Mouse (Mus musculus) CD8-positive naive resting alpha-beta T cell, adult 2 months (primary cell): ENCODE measurements around the gene Mok.

Experiments
- DNase-seq, 2 experiments: peaks; one replicate each; pipeline ENCODE4 v3.0.0; 2022; ENCODE audit warnings: low read depth in 2 of 2, low spot score in 2 of 2

Gene Mok

DNA sequence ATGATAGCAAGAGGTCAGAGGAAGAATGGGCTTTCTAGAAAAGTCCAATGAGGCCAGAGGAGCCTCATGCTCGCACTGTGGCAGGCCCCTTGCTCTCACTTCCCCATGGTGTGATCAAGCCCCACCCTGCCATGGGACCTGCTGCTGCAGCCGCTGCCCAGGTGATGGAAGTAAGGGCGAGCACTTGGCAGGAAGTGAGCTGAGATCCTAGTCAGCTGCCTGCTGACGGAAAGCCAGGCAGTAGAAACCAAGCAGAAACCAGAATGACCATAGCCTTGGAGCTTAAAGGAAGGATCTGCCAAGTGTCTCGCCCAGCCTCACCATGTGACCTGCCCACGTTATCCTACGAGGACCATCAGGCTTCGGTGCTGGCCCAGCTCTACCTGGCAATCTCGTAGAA lies 27.6 kb downstream of the Mok start:
- DNase-seq, result no peak

DNA sequence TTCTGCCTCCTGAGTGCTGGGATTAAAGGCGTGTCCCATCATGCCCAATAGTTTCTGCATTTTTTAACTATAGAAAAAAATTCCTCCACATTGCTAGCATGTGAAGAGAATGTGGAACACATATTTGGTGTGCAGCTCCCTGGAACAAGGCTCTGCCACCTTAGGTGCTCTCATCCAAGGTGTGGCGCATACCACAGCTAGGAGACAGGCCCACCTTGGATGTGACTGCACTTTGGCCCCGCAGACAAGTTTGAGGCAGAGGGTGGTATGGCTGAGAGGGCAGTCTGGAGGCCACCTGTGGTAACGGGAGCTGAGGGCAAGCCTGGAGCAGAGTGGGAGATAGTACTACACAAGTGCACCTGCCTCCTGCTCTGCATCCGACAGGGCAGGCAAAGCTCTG lies 31.9 kb downstream of the Mok start:
- DNase-seq, result no peak

DNA sequence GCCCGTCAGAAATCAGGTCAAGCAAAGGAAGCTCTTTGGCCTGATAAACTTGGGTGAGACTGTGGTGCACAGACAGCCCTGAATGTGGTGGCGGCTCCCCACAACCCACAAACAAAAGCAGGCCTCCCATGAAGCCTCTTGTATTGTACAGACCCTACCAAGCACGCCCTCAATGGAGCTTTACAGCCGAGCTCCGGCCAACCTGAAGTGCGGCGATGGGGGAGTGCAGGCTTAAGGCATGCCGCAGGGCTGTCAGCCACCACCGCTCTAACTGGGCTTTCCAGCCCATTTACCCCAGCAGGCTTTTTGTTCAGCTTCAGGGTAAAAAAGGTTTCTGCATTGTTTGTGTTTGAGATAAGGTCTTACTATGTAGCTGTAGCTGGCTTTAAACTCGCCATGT lies 32.3 kb downstream of the Mok start:
- no peak for DNase-seq

DNA sequence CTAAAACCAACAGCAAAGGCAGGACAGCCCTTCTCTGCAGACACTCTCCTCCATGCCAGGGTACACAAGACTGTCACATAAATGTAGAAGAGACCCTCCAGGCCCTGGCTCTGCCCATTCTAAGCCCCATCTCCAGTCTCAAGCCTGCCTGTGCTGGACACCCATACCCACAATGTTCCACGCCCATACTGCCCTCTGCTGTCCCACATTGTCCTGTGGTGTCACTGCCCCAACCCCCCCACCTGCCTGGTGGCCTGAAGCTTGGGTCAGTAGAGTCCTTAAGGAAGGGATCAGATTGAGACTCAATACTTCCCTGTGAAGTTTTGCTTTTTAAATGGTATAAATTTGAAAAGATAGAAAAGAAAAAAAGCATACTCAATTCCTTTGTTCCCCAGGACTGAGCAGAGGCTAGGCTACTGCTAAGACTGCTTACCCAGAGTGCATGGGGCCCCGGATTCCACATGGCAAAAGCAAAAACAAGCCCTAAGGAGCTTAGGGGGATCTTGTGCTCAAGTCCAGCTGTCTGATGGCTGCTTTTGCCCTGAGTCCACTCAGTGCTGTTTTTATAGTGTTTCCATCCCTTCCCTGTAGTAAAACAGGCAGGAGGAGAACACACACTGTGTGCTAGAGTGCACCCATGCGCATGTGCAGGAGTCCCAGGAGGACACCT lies 34.3 kb downstream of the Mok start:
- DNase-seq, result no peak

DNA sequence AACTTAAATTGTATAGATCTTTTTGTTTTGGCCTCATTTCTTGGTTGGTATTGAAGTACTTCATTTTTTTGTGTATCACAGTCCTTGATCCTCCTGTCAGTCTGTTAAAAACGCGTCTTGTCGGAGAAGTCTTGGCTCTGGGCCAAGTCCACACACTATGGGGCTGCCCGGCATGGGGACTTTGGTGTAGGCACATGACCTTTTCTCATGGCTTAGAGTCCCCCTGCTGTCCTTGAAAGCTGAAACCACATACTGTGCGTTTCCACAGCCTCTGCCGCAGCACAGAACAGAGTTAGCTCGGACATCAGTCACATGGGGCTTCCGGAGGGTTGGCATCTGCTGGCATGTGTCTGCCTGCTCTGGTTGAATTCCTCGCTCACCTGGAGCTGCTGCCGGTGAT lies 36.5 kb downstream of the Mok start:
- DNase-seq, result no peak

DNA sequence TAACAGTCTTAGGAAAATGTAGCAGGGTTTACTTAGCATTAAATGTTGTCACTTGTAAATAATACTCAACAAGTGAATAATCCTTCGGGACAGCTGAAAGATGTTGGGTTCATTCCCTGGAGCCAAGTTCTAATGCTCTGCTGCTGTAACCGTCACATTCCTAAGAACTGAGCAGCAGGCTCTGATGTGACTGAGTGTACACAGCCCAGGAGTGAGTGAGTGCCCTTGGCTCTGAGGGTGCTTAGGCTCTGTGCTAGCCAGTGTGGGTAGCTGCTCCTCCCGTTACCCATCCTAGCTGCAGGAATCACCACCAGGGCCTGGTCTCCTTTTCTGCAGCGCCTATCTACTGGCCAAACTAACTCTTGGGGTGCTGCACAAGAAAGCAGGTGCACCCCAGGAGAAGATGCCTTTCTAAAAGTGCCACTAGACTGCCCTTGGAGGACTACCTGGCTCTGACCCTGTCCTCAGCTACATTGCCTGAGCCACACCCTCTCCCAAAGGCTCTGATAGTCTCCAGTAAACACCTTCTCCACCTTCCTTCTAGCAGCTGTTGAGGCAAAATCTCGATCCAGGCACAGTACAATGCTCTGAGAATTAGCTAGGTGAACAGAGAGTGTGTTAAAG lies 38.0 kb downstream of the Mok start:
- DNase-seq, result no peak

DNA sequence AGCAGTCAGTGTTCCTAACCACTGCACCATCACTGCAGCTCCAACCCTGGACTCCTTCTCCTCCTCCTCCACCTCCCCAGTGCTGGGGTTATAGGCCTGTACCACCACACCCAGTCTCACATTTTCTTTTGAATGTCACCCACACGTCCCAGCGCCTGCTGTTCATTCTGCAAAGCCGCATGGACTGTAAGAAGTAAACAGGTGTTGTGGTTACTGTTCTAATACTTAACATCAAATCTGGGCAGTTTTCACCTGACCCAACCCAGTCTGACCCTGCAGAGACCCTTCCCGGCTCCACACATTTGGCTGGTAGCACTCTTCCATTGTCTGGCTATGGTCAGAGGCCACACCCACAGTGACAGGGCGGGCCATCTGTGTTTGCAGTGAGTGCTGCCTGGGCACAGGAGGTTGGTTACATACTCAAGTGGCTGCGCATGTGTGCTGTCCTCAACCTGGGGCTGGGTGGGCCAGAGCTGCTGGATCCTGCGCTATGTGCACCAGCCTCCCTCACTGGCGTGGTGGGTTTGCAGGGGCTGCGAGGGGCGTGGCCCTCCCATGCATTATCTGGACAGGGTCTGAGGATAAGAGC lies 38.8 kb downstream of the Mok start:
- DNase-seq, result no peak

DNA sequence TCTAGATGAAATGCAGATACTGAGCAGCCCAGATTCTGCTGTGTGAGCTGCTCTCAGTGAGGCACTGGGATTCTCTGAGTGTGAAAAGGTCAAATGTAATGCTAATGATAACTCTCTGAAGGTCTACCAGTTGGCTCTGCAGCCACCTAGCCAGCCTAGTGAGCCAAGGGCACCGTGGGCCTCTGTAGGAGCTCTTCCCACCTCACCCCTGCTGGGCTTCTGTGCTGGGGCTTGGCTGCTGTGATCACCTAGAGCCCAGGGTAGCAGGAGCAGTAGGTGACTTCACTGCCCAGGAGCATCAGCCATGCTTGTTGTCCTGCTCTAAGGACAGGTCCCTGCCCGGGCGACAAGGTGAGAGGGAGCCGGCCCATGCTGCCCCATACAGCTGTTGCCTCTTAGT lies 41.5 kb downstream of the Mok start:
- no peak for DNase-seq

DNA sequence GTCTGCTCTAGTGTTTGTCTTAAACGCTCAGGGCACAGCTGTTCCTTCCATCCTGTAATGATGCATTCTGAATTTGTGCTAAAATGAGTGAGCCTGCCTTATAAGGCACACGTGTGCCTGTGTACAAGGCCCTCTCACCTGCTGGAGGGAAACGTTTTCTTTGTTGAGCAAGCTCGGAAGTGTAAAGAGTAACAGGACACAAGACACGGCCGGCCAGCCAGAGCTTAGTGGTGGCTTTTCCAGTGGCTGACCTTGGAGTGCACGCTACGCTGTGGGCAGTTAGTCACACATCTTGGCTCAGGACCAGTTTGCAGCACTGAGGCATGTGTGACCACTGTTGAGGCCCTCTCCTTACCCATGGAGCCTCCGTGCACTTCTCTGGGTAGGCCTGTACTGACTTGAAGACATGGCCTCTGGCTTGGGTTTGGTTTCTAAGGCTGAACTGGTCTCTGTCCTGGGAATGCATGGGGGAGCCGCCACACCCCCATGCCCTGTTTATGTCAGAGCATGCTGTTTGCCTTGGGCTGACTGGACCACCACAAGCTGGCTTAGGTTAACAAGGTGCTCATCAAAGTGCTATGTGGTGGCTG lies 42.8 kb downstream of the Mok start:
- no peak for DNase-seq

DNA sequence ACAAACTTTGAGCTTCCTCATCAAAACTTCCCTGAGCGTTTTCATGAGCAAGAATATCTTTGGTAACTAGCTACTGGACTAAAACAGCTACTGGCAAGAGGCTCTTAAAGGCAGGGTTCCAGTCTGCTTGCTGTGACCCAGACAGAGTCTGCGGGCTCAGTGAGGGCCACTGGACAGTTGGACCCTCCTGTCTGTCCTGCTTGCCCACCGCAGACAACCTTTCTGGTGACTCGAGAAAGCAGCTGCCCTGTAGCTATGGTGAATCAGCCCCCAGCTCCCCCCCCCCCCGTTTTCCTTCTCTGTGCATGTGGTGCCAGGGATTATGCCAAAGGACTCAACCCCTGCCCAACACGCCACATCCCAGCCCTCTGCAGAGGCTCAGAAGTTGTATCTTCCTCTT lies 43.5 kb downstream of the Mok start:
- DNase-seq, result no peak

DNA sequence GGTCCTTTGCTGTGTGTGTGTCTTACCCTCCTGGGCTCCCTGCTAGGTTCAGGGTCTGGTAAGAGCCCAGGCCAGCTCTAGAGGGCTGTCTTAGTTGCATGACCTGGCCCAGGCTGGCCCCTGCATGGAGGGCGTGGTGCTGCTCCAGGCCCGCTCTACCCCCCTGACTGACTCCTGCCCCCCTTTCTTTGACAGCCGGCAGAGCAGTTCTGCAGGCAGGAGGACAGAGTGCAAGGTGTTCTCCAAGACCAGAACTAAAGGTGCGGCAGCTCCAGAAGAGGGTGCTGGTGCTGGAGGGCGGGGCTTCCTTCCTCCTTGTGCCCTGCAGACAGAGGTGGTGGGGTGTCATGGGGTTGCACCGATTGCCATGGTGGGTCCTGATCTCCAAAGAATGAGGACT lies 44.0 kb downstream of the Mok start:
- DNase-seq, result no peak

DNA sequence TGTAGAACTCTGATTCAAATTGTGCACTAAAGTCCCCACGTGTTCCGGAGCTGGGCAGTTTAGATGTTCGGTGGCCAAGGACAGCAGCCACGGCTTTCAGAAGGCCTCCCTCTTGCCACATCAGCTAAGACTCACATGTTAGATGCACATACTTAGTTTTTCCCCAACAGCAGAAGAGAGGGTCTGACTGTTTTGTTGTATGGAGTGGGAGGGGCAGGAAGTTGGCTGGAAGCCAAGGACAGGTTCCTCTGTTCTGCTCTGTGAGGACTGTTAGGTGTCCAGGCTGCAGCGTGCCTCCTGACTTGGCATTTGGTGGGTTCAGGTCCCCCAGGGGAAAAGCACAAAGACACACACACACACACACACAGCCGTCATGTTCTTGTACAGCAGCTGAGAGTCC lies 45.7 kb downstream of the Mok start:
- no peak for DNase-seq

DNA sequence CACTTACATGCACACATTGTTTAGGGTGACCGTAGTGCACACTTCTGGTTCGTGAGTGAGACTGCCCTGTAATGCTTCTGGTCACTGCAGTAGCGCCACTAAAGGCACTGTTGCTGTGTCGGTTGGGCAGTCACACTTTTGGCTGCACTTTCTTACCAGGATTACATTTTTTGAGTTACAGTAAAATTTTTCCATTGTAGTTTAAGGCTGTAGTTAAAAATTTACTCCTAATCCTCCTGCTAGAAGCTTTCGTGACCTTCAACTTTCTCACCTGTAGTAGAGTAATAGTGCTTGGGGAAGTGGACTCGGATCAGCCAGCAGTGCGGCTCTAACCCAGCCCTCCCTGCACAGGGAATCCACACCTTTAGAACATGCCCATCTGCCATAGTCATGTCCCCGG lies 49.7 kb downstream of the Mok start:
- no peak for DNase-seq

DNA sequence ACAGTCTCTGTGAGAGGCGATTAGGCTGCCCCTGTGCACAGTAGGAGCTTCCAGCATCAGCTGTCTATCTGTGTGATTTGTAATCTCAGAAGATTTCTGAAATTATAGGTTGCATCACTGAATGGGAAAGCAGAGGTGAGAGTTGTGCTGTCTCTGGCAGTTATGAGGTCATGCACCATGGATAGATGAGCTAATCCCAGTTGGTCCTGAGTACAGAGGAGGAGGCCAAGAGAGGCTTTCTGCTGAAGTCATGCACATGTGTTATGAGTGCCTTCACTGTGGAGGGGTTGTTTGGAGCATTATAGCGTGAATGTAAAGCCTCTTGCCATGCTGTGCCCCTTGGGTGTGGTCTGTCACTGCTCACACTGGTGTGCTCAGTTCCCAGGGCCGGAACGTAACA lies 50.2 kb downstream of the Mok start:
- no peak for DNase-seq

DNA sequence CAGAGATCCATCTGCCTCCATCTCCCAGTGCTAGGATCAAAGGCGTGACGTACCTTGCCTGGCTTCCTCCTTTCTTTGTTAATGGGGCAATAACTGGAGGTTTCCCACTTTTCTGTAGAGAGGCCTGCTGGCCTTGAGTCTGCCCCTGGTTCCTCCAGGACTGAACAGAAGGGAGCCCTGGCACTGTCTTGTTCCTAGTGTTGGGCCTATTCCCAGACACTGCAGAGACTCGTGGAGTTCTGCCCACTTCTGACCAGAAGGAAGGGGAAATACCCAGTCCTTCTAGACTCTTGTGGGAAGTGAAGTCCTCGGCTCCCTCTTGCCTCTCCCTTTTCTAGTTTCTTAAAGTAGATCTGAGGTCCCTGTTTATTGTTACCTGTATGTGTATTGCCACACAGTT lies 54.5 kb downstream of the Mok start:
- no peak for DNase-seq

DNA sequence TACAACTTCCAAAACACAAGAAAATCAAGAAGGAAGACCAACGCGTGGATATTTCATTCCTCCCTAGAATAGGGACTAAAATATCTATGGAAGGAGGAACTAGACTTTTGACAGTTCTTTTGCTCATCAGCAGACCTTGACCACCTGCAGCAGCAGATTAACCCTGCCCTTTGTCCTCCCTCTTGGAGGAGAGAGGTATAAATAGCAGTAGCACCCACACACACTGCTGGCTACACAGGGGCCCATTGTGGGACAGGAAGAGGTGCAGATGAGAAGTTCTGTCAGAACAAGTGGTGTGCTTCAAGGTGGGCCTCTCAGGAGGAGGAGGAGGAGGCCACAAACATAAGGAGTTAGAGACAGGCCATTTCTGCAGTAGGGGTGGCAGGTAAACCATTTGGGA lies 56.5 kb downstream of the Mok start:
- DNase-seq, result no peak

DNA sequence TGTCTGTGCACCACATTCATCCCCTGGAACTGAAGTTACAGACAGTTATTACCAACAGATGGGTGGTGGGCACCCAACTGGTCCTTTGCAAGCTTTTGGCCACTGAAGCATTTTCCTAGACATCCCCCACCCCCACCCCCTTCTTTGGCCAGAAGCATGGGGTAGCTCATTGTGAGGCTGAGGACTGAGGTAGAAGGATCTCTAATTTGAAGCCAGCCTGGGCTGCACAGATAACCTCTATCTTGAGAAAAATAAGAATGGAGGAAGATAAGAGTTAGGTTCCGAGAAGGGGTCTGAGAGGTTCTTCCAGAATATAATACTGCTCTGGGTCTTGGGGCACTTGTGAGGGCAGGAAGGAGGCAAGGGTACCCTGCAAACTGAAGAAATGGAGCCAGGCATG lies 58.5 kb downstream of the Mok start:
- DNase-seq, result no peak

DNA sequence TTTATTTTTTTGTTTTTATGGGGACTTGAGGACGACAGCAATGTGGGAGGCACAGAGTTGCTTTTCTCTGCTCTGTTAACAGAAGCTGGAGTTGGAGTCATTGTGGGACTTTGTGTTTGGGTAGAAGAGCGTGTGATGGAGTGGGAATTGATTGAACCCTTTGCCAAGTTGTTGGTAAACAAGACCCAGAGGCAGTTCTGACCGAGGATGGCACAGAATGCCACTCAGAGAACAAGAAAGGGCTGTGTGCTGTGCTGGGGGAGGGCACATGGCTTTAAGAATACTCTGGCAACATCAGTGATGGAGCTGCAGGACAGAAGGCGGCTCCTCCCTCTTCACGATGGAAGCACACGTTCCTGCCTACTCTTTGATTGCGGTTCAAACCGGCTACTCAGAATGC lies 59.6 kb downstream of the Mok start:
- DNase-seq, result no peak

DNA sequence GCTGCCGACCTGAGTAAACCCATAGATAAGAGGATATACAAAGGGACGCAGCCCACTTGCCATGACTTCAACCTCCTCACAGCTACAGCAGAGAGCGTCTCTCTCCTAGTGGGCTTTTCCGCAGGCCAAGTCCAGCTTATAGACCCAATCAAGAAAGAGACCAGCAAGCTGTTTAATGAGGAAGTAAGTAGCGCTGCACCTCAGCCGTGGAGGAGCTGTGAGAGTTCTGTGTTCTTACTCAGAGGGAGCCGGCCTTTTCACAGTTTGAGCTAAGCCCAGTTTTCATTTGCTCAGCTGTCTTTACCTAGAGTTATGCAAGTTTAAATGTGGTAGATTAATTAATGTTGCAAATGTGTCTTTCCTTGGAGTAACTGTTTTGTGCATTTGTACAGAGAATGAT lies 61.4 kb downstream of the Mok start:
- no peak for DNase-seq

DNA sequence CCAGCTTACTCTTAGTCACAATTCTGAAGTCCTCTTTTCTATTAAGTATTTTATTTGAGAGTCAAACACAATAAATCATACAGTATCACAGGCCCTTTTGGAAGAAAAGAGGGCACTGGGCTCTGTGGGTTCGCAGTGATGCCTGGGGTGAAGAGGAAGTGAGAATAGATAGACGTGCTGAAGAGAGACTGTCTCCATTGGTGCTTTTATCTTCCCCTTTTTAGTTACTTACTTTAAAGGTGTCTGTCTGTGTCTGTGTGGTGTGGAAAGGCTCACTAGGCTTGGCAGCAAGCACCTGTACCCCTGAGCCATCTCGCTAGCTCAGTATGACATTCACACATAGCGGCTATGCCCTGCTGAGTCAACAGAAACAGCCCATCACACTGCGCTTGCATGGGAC lies 62.9 kb downstream of the Mok start:
- no peak for DNase-seq

DNA sequence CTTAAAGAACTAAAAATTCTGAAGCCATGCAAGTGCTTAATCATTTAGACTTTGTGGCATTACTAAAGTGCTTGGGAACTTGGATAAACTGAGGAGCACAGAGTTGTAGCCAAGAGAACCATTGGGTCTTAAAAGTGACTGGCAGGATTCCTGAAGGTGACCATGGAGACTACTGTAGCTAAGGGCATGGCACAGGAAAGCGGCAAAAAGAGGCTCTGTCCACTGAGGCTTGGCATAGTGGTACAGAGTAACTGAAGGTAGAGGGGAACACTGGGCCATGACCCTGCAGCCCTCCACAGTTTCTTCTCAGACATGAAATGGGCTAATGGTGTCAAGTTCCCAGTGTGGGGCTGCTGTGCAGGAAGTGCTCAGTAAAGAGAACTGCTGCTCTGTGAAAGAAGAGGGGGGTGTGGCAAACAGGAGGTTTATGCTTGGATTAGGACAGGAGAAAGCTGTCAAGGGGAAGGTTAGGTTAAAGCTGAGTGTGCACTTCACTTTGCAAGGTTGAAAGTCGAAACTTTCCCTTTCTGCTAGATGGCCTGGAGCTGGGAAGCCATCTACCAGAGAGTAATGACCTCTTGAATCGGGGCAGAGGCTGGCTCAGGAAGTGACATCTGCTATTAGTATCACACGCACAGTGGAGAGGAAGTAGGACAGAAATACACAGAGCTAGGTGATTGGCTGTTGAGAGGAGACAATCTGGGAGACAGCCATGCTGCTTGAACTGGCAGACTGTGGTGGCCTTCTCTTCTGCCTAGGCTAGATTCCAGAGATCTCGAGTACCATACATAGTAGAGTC lies 64.9 kb downstream of the Mok start:
- DNase-seq, result no peak

DNA sequence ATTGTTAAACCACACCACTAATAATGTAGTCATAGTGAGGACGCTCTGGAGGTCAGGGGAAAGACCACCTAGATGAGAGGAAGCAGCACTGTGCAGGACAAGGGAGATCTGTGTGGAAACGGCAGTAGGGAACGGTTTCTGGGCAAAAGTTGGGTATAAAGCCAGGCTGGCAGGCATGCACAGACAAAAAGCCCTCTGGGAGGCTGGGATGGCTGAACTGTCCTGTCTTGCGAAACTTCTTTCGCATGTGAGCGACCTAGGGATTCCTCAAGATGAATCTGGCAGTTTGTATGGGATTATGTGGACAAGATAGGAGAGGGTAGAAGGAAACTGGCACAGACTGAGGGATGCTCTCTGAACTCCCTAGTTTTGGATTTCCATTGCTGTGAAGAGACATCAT lies 68.8 kb downstream of the Mok start:
- no peak for DNase-seq
